Mouse (Mus musculus): ENCODE results near the gene Trpc5. TPM values are rescaled to one million over a fixed set of nuclear protein-coding genes. Genes with fewer than 3 reads are reported as not detected.

The Trpc5 gene
- 0.50 and 0.54 TPM in 2 replicates for polyA plus RNA-seq (2012; rRNA removed)
- 0.28 and 0.51 TPM in 2 replicates for polyA plus RNA-seq (2014; fragmentation: Nextera tagmentation; extraction: Ambion mirVana)

DNA sequence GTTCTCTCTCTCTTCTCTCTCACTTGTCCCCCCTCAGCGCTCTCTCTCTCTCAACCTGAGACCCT is at the start of gene Trpc5:
Gene Trpc5 (minus strand): TSS at position 39 of the 65 bp plus-strand sequence.
- ATAC-seq (ENCODE audit: low FRiP score, low read depth) (no peak), DNase-seq (ENCODE audit: low spot score) (no peak)
- 0 out of 2 replicates have a peak within 1 kb of the TSS, but pooled peaks have one; percentile 28 for H3K9ac ChIP-seq (ENCODE audit: low read depth, low read length, severe bottlenecking)
- H3K36me3 ChIP-seq (ENCODE audit: control insufficient read depth, insufficient read depth, low read length), result no peaks in the 10 kb centered on the region
- H3K9me3 ChIP-seq (ENCODE audit: control insufficient read depth, low read length), result no peaks in the 10 kb centered on the region
- no peaks in the 10 kb centered on the region for H3K4me1 ChIP-seq (ENCODE audit: control insufficient read depth, insufficient read depth, low read length)
- WGBS, result 14% methylated on average over 1 of the region's 1 CpGs
- H3K4me3 ChIP-seq (replicated peaks; ENCODE audit: low read length), result peak within 1 kb of the TSS; percentile 38
- no peak within 1 kb of the TSS for H3K27ac ChIP-seq (replicated peaks; ENCODE audit: low read depth, low read length)
- no peak for TF ChIP-seq POLR2A (IDR thresholded peaks at IDR 0.05; ENCODE audit: borderline replicate concordance, extremely low read depth, insufficient read depth, insufficient read length)
- H3K4me2 ChIP-seq (replicated peaks; ENCODE audit: low read depth, low read length, severe bottlenecking), result peak within 1 kb of the TSS; percentile 58
- peaks cover 16% of the 10 kb centered on the region for H3K27me3 ChIP-seq (ENCODE audit: control insufficient read depth, insufficient read depth, low read length)

DNA sequence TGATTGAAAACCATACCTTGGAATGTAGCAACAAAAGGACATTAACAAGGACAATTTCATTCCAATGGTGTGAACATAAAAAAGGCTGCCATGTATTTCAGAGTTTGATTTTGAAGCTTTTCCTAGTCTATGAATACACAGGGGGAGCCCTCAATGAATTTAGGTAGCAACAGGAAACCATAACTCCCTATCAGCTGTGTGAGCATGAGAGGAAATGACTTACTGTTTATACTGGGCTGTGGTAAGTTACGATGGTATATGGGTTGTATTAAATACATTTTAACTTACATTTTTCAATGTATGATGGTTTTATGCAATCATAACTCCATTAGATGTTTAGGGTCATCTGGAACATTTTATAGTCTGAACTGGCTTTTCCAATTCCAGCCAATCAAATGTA is 28.4 kb upstream of the Trpc5 start:
- Histone ChIP-seq H3K27ac (replicated peaks; ENCODE audit: low read depth, low read length) (no peak overlapping the region), H3K9me3 (ENCODE audit: control insufficient read depth, low read length) (no peaks in the 10 kb centered on the region), H3K9ac (ENCODE audit: low read depth, low read length, severe bottlenecking) (no peak overlapping the region), H3K36me3 (ENCODE audit: control insufficient read depth, insufficient read depth, low read length) (no peaks in the 10 kb centered on the region), H3K4me2 (replicated peaks; ENCODE audit: low read depth, low read length, severe bottlenecking) (no peak overlapping the region), H3K4me3 (replicated peaks; ENCODE audit: low read length) (no peak overlapping the region), H3K27me3 (ENCODE audit: control insufficient read depth, insufficient read depth, low read length) (no peaks in the 10 kb centered on the region), H3K4me1 (ENCODE audit: control insufficient read depth, insufficient read depth, low read length) (no peaks in the 10 kb centered on the region)
- no peak for TF ChIP-seq POLR2A (IDR thresholded peaks at IDR 0.05; ENCODE audit: borderline replicate concordance, extremely low read depth, insufficient read depth, insufficient read length)
- WGBS, result 65% methylated on average over 1 of the region's 1 CpGs
- ATAC-seq (ENCODE audit: low FRiP score, low read depth) (no peak), DNase-seq (ENCODE audit: low spot score) (no peak)

DNA sequence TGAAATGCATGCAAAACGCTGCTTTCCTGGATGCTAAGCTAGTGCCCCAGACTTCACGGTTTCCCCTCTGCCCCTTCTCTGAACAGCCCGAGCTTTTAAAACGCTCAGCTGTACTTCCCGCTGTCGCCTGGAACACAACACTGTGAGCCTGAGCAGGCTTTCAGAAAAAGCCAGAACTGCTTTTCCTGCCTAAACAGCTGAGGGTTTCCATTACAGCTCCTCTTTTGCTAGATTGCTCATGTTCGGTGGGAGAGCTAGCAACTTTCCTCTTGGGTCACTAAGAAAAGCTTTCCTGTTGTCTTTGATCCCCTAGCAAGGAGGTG is 1.8 kb upstream of the Trpc5 start:
- peak; percentile 25 for DNase-seq (ENCODE audit: low spot score)
- H3K9ac ChIP-seq (ENCODE audit: low read depth, low read length, severe bottlenecking), result 0 out of 2 replicates have a peak overlapping the region, but pooled peaks have one; percentile 28
- TF ChIP-seq POLR2A (IDR thresholded peaks at IDR 0.05; ENCODE audit: borderline replicate concordance, extremely low read depth, insufficient read depth, insufficient read length), result no peak
- no peaks in the 10 kb centered on the region for H3K36me3 ChIP-seq (ENCODE audit: control insufficient read depth, insufficient read depth, low read length)
- H3K4me1 ChIP-seq (ENCODE audit: control insufficient read depth, insufficient read depth, low read length), result no peaks in the 10 kb centered on the region
- no peak overlapping the region for H3K27ac ChIP-seq (replicated peaks; ENCODE audit: low read depth, low read length)
- peak overlapping the region; percentile 58 for H3K4me2 ChIP-seq (replicated peaks; ENCODE audit: low read depth, low read length, severe bottlenecking)
- H3K9me3 ChIP-seq (ENCODE audit: control insufficient read depth, low read length), result no peaks in the 10 kb centered on the region
- H3K4me3 ChIP-seq (replicated peaks; ENCODE audit: low read length), result peak overlapping the region; percentile 38
- ATAC-seq (ENCODE audit: low FRiP score, low read depth), result peak; percentile 63
- H3K27me3 ChIP-seq (ENCODE audit: control insufficient read depth, insufficient read depth, low read length), result peaks cover 12% of the 10 kb centered on the region
- WGBS, result 21% methylated on average over 7 of the region's 7 CpGs

DNA sequence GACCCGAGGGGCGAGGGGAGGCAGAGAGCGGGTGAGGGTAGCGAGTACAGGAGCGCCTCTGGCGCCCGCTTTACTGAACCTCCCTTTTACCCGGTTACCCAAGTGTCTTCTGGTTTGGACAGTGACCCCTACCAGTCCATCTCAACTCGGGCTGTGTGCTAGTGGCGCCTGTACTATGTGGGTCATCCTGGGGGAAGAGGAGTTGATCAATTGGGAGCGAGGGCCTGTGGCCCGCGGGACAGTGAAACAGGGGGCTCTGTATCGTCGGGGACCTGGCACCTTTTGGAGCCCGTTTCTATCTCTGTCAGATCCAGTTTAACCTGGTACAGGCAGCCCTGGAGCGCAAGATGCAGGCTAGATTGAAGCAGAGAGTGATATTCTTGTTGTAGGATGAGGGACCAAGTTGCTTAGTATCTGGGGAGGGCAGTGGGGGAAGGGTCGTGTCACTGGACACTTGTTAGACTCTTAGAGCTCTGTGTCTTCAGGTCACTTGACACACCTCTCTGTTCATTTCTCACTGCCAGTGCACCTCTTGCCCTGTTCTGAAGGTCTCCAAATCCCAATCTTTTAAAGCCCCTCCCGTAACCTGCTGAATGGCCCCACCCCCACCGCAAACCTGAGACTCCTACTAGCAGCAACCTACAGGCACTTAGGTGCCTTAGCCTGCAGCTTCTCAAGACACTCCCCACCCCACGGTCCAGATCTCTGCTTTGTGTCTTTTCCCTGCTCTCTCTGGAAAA is 1.3 kb upstream of the Trpc5 start:
- 13% methylated on average over 19 of the region's 21 CpGs for WGBS
- DNase-seq (ENCODE audit: low spot score) (no peak), ATAC-seq (ENCODE audit: low FRiP score, low read depth) (peak; percentile 65; the same call in 1 of the 2 replicates)
- Histone ChIP-seq H3K9me3 (ENCODE audit: control insufficient read depth, low read length) (no peaks in the 10 kb centered on the region), H3K9ac (ENCODE audit: low read depth, low read length, severe bottlenecking) (0 out of 2 replicates have a peak overlapping the region, but pooled peaks have one; percentile 28), H3K4me1 (ENCODE audit: control insufficient read depth, insufficient read depth, low read length) (no peaks in the 10 kb centered on the region), H3K36me3 (ENCODE audit: control insufficient read depth, insufficient read depth, low read length) (no peaks in the 10 kb centered on the region), H3K4me2 (replicated peaks; ENCODE audit: low read depth, low read length, severe bottlenecking) (peak overlapping the region; percentile 58), H3K27ac (replicated peaks; ENCODE audit: low read depth, low read length) (no peak overlapping the region), H3K27me3 (ENCODE audit: control insufficient read depth, insufficient read depth, low read length) (peaks cover 16% of the 10 kb centered on the region), H3K4me3 (replicated peaks; ENCODE audit: low read length) (peak overlapping the region; percentile 38)
- TF ChIP-seq POLR2A (IDR thresholded peaks at IDR 0.05; ENCODE audit: borderline replicate concordance, extremely low read depth, insufficient read depth, insufficient read length), result no peak

DNA sequence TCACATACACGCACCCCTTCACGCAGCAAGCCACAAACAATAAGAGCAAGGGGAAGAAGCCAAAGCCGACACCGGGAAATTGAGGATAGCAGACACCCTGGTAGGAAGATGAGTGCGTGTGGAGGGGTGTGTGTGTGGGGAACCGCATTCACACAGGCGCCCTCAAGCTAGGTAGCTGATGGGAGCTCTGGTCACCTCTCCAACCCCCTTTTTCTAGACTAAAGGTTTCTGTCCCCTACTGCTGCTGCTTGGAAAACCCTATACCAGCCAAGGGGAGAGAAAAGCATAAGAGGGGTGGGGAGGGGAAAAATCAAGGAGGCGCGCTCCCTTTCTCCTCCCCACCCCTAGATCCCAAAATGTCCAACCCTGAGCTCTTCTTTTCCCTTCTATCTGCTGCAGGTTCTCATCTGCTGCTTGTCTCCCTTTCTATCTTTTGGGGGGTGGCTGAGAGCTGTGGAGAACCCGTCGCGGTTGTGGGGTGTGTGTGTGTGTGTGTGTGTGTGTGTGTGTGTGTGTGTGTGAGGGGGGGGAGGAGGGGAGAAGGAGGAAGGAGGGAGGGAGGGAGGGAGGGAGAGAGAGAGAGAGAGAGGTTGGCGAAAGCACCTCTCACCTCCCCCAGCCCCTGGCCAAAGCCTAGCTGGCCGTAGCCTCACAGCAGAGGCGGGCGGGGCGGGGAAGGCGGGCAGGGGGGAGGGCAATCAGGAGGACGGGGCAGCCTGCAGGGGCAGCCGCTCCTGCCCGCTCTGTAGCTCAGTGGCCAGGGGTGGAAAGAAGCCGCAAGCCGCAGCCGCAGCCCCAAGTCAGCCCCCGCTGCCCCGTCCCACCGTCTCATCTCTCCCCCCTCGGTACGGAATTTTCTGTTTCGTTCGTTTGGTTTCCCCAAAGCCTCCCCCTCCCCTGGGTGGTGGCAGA is 483 bp upstream of the Trpc5 start, which contains the start of gene Rtl4:
Gene Rtl4 (plus strand): TSS at position 701 of the 912 bp plus-strand sequence.
- 14% methylated on average over 10 of the region's 31 CpGs for WGBS
- TF ChIP-seq POLR2A (IDR thresholded peaks at IDR 0.05; ENCODE audit: borderline replicate concordance, extremely low read depth, insufficient read depth, insufficient read length), result no peak
- H3K9me3 ChIP-seq (ENCODE audit: control insufficient read depth, low read length), result no peaks in the 10 kb centered on the region
- no peaks in the 10 kb centered on the region for H3K36me3 ChIP-seq (ENCODE audit: control insufficient read depth, insufficient read depth, low read length)
- peak within 1 kb of the TSS; percentile 58 for H3K4me2 ChIP-seq (replicated peaks; ENCODE audit: low read depth, low read length, severe bottlenecking)
- no peaks in the 10 kb centered on the region for H3K4me1 ChIP-seq (ENCODE audit: control insufficient read depth, insufficient read depth, low read length)
- peak within 1 kb of the TSS; percentile 38 for H3K4me3 ChIP-seq (replicated peaks; ENCODE audit: low read length)
- no peak within 1 kb of the TSS for H3K27ac ChIP-seq (replicated peaks; ENCODE audit: low read depth, low read length)
- peaks cover 16% of the 10 kb centered on the region for H3K27me3 ChIP-seq (ENCODE audit: control insufficient read depth, insufficient read depth, low read length)
- ATAC-seq (ENCODE audit: low FRiP score, low read depth) (peak; percentile 55; the same call in 1 of the 2 replicates), DNase-seq (ENCODE audit: low spot score) (no peak)
- 0 out of 2 replicates have a peak within 1 kb of the TSS, but pooled peaks have one; percentile 28 for H3K9ac ChIP-seq (ENCODE audit: low read depth, low read length, severe bottlenecking)
